Mouse (Mus musculus) embryonic facial prominence, embryonic 14.5 days (tissue): ENCODE measurements at regions not wholly inside any gene's neighbourhood (a gene's known extent, or its start where the extent isn't known, plus 50 kb on each side); places are given as distances from the start of the nearest gene placed in this dataset.

Source experiments
- ATAC-seq: fragments of 200-750 bp; cut with Nextera tagmentation; 2 replicates; pipeline ENCODE4 v1.8.0; 2017; ENCODE audit warnings: low read depth, moderate number of reproducible peaks, moderate TSS enrichment
- DNase-seq: peaks from one replicate; pipeline ENCODE4 v3.0.0-alpha.2; 2015; ENCODE audit warnings: low spot score
- H3K27ac ChIP-seq: fragments of 300-500 bp; sonication (generic); replicated peaks from 2 replicates; pipeline ENCODE4 v1.5.1; 2014; ENCODE audit warnings: low read depth, mild to moderate bottlenecking, low read length, moderate library complexity
- H3K27me3 ChIP-seq: fragments of 300-500 bp; sonication (generic); replicated peaks from 2 replicates; pipeline ENCODE4 v1.6.1; 2014; ENCODE audit warnings: low read length; ENCODE audit not compliant: control insufficient read depth, insufficient read depth
- H3K36me3 ChIP-seq: fragments of 300-500 bp; sonication (generic); 2 replicates; pipeline ENCODE4 v1.6.1; 2014; ENCODE audit warnings: low read length, mixed read lengths; ENCODE audit not compliant: control insufficient read depth, insufficient read depth
- H3K4me1 ChIP-seq: fragments of 300-500 bp; sonication (generic); 2 replicates; pipeline ENCODE4 v1.6.1; 2014; ENCODE audit warnings: antibody characterized with exemption, low read length; ENCODE audit not compliant: control insufficient read depth, insufficient read depth
- H3K4me2 ChIP-seq: fragments of 300-500 bp; sonication (generic); 2 replicates; pipeline ENCODE4 v1.6.1; 2014; ENCODE audit warnings: low read depth, mild to moderate bottlenecking, low read length, moderate library complexity, mixed read lengths
- H3K4me3 ChIP-seq: fragments of 300-500 bp; sonication (generic); 2 replicates; pipeline ENCODE4 v1.5.1; 2014; ENCODE audit warnings: low read depth, mild to moderate bottlenecking, low read length
- H3K9ac ChIP-seq: fragments of 300-500 bp; sonication (generic); 2 replicates; pipeline ENCODE4 v1.6.1; 2014; ENCODE audit warnings: low read depth, mild to moderate bottlenecking, low read length, moderate library complexity, mixed read lengths
- H3K9me3 ChIP-seq: fragments of 300-500 bp; sonication (generic); 2 replicates; pipeline ENCODE4 v1.6.1; 2016; ENCODE audit warnings: low read length; ENCODE audit not compliant: control insufficient read depth
- WGBS: fragments of 180-500 bp; shearing (Covaris S2); extraction: QIAGEN DNeasy Blood & Tissue Kit; methylation state at CpG from one replicate; pipeline ENCODE4 v1.1.7; 2014; 5-methylcytosine and 5-hydroxymethylcytosine counted together

DNA sequence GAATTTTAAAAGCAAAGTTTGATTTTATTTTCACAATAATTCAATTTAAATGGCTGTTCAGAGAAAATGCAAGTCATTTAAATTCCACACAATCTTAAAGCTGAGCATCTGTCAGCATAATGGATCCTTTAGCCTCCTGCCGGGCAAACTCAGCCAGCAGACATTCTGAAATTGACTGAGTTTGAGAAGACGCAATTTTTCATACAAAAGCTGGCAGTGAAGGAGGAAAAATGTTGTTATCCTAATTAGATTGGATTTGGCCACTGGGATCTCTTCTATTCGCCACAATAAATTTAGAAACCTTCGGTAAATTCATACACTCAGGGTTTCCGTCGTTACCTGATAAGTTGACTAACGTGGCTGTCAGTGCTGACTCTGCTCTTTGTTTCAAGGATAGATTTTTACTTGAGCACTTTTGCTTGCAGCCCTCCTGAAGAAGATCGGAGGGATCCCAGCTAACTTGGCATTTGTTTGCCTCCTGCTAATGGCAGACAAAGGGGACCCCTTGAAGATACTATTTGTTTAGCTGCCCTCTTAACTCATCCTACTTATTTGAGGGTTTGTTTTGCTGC, 244.9 kb upstream of the Fsip2 start:
- Histone ChIP-seq H3K27me3 (no peaks in the 10 kb centered on the region), H3K9me3 (no peaks in the 10 kb centered on the region), H3K36me3 (no peaks in the 10 kb centered on the region), H3K27ac (no peak overlapping the region), H3K4me1 (no peaks in the 10 kb centered on the region), H3K9ac (no peak overlapping the region), H3K4me3 (no peak overlapping the region), H3K4me2 (0 out of 2 replicates have a peak overlapping the region, but pooled peaks have one; percentile 8)
- DNase-seq, result no peak
- no peak for ATAC-seq
- 39% methylated on average over 8 of the region's 8 CpGs for WGBS

DNA sequence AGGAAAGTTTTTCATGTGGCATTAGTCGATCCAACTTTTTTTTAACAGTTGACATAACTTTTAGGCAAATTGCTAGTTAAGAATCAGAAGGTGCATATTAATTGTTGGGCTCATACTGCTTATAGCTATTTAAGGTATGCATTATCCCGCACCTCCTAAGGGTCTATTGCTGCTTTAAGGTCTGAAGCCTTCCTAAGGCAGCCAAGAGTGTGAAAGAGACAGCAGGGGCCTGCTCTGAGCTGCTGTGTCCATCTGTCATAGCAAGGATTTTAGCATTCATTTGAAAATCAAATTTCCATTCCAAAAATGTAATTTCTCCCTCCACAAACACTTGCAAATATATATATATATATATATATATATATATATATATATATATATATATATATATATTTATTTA, 241.6 kb upstream of the Fsip2 start:
- Histone ChIP-seq H3K9ac (no peak overlapping the region), H3K27ac (no peak overlapping the region), H3K4me2 (no peak overlapping the region), H3K9me3 (no peaks in the 10 kb centered on the region), H3K27me3 (no peaks in the 10 kb centered on the region), H3K4me1 (no peaks in the 10 kb centered on the region), H3K36me3 (no peaks in the 10 kb centered on the region), H3K4me3 (no peak overlapping the region)
- WGBS, result 82% methylated on average over 2 of the region's 2 CpGs
- DNase-seq (no peak), ATAC-seq (no peak)

DNA sequence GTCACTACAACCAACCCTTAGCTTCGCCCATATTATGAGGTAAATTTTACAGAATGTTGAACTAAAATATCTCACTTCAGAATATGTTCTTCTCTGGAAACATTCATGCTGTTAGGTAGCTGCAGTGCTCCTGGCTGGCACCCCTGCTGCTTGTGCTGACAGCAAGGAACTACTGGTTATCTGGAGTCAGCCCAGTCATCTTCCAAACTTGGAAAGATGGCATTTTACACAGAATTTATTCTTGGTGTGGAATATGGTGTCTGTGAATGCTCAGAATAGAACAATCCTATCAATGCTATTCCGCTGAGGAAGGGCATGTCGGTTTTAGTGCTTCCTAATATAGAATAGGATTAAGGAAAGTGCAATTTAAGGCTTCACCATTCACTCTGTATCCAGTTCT, 227.7 kb upstream of the Fsip2 start:
- H3K4me2 ChIP-seq, result no peak overlapping the region
- no peak overlapping the region for H3K4me3 ChIP-seq
- no peaks in the 10 kb centered on the region for H3K4me1 ChIP-seq
- H3K27ac ChIP-seq, result no peak overlapping the region
- 66% methylated on average over 3 of the region's 3 CpGs for WGBS
- no peaks in the 10 kb centered on the region for H3K27me3 ChIP-seq
- ATAC-seq (no peak), DNase-seq (no peak)
- H3K9ac ChIP-seq, result no peak overlapping the region
- H3K9me3 ChIP-seq, result no peaks in the 10 kb centered on the region
- no peaks in the 10 kb centered on the region for H3K36me3 ChIP-seq
